Mouse (Mus musculus) E14TG2a.4 (cell line): ENCODE data around the gene Fbxo27.

Experiments
- CTCF ChIP-seq: conservative IDR thresholded peaks from 2 replicates; pipeline ENCODE4 v1.5.1; 2014; ENCODE audit warnings: low read length
- NANOG ChIP-seq: IDR thresholded peaks from 2 replicates; pipeline ENCODE4 v1.6.1; 2014; ENCODE audit warnings: borderline replicate concordance, low read length, mixed read lengths
- POU5F1 ChIP-seq: IDR thresholded peaks from 2 replicates; pipeline ENCODE4 v1.6.1; 2014; ENCODE audit warnings: low read length, borderline replicate concordance

DNA sequence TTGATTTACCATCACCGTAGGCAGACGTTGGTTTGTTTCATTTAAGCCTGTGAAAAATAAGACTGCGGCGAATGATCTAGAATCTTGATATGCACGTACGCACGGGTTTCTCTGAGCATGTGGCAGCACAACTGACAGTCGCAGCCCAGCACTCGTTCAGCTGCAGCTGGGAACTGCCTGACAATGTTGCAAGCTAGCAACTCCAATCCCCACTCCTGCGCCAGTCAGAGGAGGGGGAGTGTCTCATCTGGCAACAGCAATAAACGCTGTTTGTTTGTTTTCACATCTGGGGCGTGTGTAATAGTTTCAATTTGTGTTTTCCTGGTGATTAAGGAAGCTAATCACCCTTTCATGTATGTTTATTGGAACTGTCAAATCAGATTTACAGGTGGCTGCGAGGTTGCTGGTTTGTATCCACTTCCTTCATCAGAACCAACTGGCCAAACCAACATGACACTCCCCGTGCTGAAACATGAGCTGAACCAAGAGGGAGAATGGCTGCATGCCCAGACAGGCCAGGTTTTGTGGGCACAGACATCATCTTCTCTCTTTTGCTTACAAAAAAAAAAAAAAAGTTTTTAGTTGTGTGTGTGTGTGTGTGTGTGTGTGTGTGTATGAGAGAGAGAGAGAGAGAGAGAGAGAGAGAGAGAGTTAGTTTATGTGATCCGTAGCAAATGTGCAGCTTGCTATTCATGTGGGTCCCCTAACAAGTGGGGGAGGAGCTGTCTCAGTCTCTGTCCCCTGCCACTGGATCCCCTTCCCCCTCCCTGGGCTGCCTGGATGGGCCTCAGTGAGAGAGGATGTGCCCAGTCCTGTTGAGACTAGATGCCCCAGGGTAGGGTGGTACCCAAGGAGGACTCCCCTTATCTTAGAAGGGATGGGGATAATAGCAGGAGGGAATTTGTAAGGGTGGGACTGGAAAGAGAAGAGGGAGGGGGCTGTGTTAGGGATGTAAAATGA lies 26.7 kb upstream of the Fbxo27 start:
- TF ChIP-seq CTCF (no peak), NANOG (no peak), POU5F1 (no peak)
